Mouse (Mus musculus): ENCODE measurements around the gene Olfr380. TPM values are rescaled to one million over a fixed set of nuclear protein-coding genes. Genes with fewer than 3 reads are reported as not detected.

Gene Olfr380
- polyA plus RNA-seq (2015; fragmentation: Nextera tagmentation; extraction: Ambion mirVana) = not detected in 2 replicates

DNA sequence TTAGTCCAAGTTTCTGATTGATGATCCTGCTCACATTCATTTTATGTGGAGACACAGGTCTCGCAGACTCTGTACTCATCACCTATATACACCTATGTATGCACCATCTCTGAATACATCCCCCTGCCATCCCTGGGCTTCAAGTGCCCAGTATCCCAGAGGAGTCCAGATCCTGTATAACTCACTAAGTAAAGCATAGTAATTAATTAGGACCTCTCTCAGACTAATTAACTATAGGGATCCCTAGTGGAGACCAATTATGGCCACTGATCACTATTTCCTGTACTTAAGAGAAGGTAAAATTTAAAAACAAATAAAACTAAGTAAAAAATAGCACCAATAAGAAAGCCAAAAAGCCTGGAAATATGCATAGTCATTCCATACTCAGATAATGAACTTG, at the start of gene Olfr380:
Gene Olfr380, minus strand, starts transcription at position 101 of the 400 bp plus-strand sequence.
- WGBS (ENCODE audit: insufficient replicate concordance) = 92% methylated on average over 1 of the region's 1 CpGs
- Histone ChIP-seq H3K9ac (replicated peaks) (no peak within 1 kb of the TSS), H3K36me3 (replicated peaks; ENCODE audit: insufficient read depth, low read length) (no peaks in the 10 kb centered on the region), H3K4me2 (ENCODE audit: low read depth, low read length) (no peak within 1 kb of the TSS), H3K27ac (ENCODE audit: low read depth) (no peak within 1 kb of the TSS), H3K27me3 (ENCODE audit: insufficient read depth, low read length) (no peaks in the 10 kb centered on the region), H3K4me3 (ENCODE audit: low read depth, low read length) (no peak within 1 kb of the TSS), H3K9me3 (ENCODE audit: low read length) (no peaks in the 10 kb centered on the region), H3K4me1 (ENCODE audit: insufficient read depth) (no peaks in the 10 kb centered on the region)
- ATAC-seq (no peak), DNase-seq (no peak)
- TF ChIP-seq EP300 (IDR thresholded peaks at IDR 0.05; ENCODE audit: low read depth) (no peak), CTCF (IDR thresholded peaks at IDR 0.05; ENCODE audit: low read depth) (no peak)

DNA sequence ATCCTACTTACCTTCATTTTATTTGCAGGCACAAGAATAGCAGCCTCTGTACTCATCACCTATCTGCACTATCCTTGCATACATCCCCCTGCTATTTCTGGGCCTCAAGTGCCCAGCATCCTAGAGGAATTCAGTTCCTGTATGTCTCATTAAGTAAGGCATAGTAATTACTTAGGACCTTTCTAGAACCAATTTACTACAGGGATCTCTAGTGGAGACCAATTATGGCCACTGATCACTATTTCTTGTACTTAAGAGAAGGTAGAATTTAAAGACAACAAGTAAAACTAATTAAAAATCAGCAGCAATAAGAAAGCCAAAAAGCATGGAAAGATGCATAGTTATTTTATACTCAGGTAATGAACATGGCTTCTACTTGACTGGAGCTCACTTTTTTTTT, 34.2 kb upstream of the Olfr380 start, which contains the start of gene Olfr381:
Gene Olfr381, minus strand, starts transcription at position 101 of the 400 bp plus-strand sequence.
- Histone ChIP-seq H3K4me1 (ENCODE audit: insufficient read depth) (no peaks in the 10 kb centered on the region), H3K4me2 (ENCODE audit: low read depth, low read length) (no peak within 1 kb of the TSS), H3K27me3 (ENCODE audit: insufficient read depth, low read length) (no peaks in the 10 kb centered on the region), H3K9ac (replicated peaks) (no peak within 1 kb of the TSS), H3K27ac (ENCODE audit: low read depth) (no peak within 1 kb of the TSS), H3K4me3 (ENCODE audit: low read depth, low read length) (no peak within 1 kb of the TSS), H3K36me3 (replicated peaks; ENCODE audit: insufficient read depth, low read length) (no peaks in the 10 kb centered on the region), H3K9me3 (ENCODE audit: low read length) (no peaks in the 10 kb centered on the region)
- DNase-seq (no peak), ATAC-seq (no peak)
- TF ChIP-seq CTCF (IDR thresholded peaks at IDR 0.05; ENCODE audit: low read depth) (no peak), EP300 (IDR thresholded peaks at IDR 0.05; ENCODE audit: low read depth) (no peak)

DNA sequence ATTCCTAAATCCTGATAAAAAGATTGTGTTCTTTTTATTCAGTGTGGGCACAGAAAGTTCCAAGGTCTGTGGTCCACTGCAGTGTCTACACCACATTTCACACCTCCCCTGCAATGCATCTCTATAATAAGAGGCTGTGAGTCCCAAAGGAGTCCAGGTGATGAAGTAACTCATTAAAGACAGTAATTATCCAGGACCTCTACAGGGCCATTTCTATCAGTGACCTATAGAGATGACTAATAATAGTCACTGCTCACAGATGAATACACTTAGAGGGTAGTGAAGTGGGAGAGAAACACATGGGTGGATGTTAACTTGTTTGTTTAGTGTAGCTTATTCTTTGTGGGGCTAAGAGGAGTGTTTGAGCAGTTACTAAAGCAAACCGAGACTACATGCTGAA, 28.9 kb downstream of the Olfr380 start, which contains the start of gene Olfr378:
Gene Olfr378, minus strand, starts transcription at position 101 of the 400 bp plus-strand sequence.
- DNase-seq (no peak), ATAC-seq (no peak)
- Histone ChIP-seq H3K9me3 (ENCODE audit: low read length) (no peaks in the 10 kb centered on the region), H3K27ac (ENCODE audit: low read depth) (no peak within 1 kb of the TSS), H3K4me3 (ENCODE audit: low read depth, low read length) (no peak within 1 kb of the TSS), H3K4me1 (ENCODE audit: insufficient read depth) (no peaks in the 10 kb centered on the region), H3K9ac (replicated peaks) (no peak within 1 kb of the TSS), H3K4me2 (ENCODE audit: low read depth, low read length) (no peak within 1 kb of the TSS), H3K36me3 (replicated peaks; ENCODE audit: insufficient read depth, low read length) (no peaks in the 10 kb centered on the region), H3K27me3 (ENCODE audit: insufficient read depth, low read length) (no peaks in the 10 kb centered on the region)
- 86% methylated on average over 1 of the region's 1 CpGs for WGBS (ENCODE audit: insufficient replicate concordance)
- TF ChIP-seq EP300 (IDR thresholded peaks at IDR 0.05; ENCODE audit: low read depth) (no peak), CTCF (IDR thresholded peaks at IDR 0.05; ENCODE audit: low read depth) (no peak)

Other genes starting within 250 kb of the Olfr380 start
- gene Trpv1, start 223.2 kb downstream of the Olfr380 start, polyA plus RNA-seq (2015; fragmentation: Nextera tagmentation; extraction: Ambion mirVana) = 0.07 TPM in 2 replicates
- gene Trpv3, start 190.1 kb downstream of the Olfr380 start, polyA plus RNA-seq (2015; fragmentation: Nextera tagmentation; extraction: Ambion mirVana) = 0.02 and 0.05 TPM in 2 replicates
- gene Aspa, start 127.9 kb downstream of the Olfr380 start, polyA plus RNA-seq (2015; fragmentation: Nextera tagmentation; extraction: Ambion mirVana) = 9.1 and 10.2 TPM in 2 replicates
- gene Gm49340, start 127.8 kb downstream of the Olfr380 start, polyA plus RNA-seq (2015; fragmentation: Nextera tagmentation; extraction: Ambion mirVana) = 0.06 TPM in 1 of 2 replicates, not detected in the other
- gene Spata22, start 127.8 kb downstream of the Olfr380 start, polyA plus RNA-seq (2015; fragmentation: Nextera tagmentation; extraction: Ambion mirVana) = 3.1 and 3.9 TPM in 2 replicates
- gene Olfr20, start 106.7 kb downstream of the Olfr380 start, polyA plus RNA-seq (2015; fragmentation: Nextera tagmentation; extraction: Ambion mirVana) = 0.24 TPM in 1 of 2 replicates, not detected in the other
- gene Olfr376, start 86.3 kb downstream of the Olfr380 start, polyA plus RNA-seq (2015; fragmentation: Nextera tagmentation; extraction: Ambion mirVana) = not detected in 2 replicates
- gene Olfr1, start 57.9 kb downstream of the Olfr380 start, polyA plus RNA-seq (2015; fragmentation: Nextera tagmentation; extraction: Ambion mirVana) = not detected in 2 replicates
- gene Olfr378, start 29.0 kb downstream of the Olfr380 start, polyA plus RNA-seq (2015; fragmentation: Nextera tagmentation; extraction: Ambion mirVana) = not detected in 2 replicates
- gene Olfr381, start 34.1 kb upstream of the Olfr380 start, polyA plus RNA-seq (2015; fragmentation: Nextera tagmentation; extraction: Ambion mirVana) = not detected in 2 replicates
- not detected in 2 replicates for gene Olfr382, start 59.7 kb upstream of the Olfr380 start, polyA plus RNA-seq (2015; fragmentation: Nextera tagmentation; extraction: Ambion mirVana)
- not detected in 2 replicates for gene Olfr385, start 135.5 kb upstream of the Olfr380 start, polyA plus RNA-seq (2015; fragmentation: Nextera tagmentation; extraction: Ambion mirVana)
- not detected in 2 replicates for gene Olfr384, start 141.1 kb upstream of the Olfr380 start, polyA plus RNA-seq (2015; fragmentation: Nextera tagmentation; extraction: Ambion mirVana)
- gene Zfp735, start 231.3 kb upstream of the Olfr380 start, polyA plus RNA-seq (2015; fragmentation: Nextera tagmentation; extraction: Ambion mirVana) = not detected in 2 replicates